Mouse (Mus musculus) cerebellum, postnatal 10 days (tissue): ENCODE measurements around the gene Fbrs.
A peak's percentile ranks its signal among the peaks of the same experiment; 100 is the strongest.
"Not testable (repeated sequence)": the region's sequence is repeated elsewhere in the genome, so short reads cannot be mapped to it uniquely, and the experiment has no call there.

Experiments
- DNase-seq, 2 experiments: peaks; one replicate each; pipeline ENCODE4 v3.0.0; 2021; ENCODE audit warnings: mixed read lengths in 2 of 2

Fbrs gene

DNA sequence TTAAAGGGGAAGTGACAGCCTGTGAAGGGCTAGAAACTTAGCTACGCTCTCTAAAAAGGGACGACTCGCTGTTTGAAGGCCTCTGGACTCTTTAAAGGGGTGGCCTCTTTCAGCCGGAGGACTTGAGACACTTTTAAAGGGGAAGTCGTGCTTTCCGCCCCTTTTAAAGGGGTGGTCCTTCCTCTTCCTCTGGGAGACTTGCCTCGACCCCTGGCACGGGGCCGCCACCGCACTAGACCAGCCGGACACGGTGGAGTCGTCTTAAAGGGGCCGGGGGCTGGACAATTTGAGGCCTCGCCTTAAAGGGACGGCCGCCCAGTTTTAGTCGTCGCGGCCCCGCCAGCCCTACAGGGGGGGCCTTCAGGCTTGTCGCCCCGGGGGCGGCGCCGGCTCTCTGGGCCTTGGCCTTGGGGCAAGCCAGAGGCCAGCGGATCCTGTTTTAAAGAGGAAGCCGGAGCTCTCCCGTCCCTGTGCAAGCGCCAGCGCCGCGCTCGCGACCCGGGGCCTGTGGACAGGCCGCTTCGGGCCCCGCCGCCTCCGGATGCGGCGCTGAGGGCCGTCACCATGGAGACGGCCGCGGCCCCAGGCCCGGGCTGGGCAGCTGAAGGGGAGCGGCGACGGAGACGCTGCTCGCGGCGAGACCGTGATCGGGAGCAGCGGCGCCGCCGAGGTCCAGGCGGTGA is at the start of gene Fbrs:
TSS of gene Fbrs (plus strand) at position 565 of the 683 bp plus-strand sequence.
- DNase-seq, result peak; percentile 99 to 100

DNA sequence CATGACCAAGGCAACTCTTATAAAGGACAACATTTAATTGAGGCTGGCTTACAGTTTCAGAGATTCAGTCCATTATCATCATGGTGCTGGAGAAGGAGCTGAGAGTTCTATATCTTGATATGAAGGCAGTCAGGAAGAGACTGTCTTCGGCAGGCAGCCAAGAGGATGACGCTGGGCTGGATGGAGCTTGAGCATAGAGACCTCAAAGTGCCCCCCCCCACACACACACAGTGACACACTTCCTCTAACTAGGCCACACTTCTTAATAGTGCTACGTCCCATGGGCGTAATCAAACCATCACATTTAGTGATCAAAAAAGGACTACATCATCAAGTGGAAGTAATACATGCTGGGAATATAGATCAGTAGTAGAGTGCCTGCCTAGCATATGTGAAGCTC is 43.8 kb upstream of the Fbrs start:
- DNase-seq, result no peak

DNA sequence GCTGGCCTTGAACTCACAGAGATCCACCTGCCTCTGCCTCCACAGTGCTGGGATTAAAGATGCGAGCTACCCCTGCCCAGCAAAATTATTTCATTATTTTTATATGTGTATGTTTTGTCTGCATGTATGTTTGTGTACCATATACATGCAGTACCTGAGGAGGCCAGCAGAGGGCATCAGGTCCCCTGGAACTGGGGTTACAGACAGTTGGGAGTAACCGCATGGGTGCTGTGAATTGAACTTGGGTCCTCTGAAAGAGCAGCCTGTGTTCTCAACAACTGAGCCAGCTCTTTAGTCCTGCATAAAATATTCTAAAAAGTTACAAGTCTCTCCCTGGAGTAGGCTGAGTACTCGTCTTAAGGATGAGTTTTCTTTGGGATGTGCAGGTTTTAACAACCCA is 41.3 kb upstream of the Fbrs start:
- DNase-seq, result peak in 1 of 2 experiments; percentile 41

DNA sequence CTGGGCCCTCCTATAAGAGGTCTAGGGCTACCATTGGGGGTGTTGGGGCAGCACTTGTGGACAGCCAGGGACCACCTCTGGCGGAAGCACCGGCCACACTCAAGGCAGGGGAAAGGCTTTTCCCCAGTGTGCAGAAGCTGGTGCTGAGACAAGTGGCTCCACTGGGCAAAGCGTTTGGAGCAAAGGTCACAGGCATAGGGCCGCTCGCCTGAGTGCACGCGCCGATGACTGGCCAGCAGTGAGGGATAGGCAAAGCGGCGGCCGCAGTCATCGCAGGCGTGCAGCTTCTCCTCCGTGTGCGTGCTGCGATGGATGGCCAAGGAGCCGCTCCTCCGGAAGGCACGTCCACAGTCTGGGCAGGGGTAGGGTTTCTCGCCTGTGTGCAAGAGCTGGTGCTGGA is 35.0 kb upstream of the Fbrs start:
- no peak for DNase-seq

DNA sequence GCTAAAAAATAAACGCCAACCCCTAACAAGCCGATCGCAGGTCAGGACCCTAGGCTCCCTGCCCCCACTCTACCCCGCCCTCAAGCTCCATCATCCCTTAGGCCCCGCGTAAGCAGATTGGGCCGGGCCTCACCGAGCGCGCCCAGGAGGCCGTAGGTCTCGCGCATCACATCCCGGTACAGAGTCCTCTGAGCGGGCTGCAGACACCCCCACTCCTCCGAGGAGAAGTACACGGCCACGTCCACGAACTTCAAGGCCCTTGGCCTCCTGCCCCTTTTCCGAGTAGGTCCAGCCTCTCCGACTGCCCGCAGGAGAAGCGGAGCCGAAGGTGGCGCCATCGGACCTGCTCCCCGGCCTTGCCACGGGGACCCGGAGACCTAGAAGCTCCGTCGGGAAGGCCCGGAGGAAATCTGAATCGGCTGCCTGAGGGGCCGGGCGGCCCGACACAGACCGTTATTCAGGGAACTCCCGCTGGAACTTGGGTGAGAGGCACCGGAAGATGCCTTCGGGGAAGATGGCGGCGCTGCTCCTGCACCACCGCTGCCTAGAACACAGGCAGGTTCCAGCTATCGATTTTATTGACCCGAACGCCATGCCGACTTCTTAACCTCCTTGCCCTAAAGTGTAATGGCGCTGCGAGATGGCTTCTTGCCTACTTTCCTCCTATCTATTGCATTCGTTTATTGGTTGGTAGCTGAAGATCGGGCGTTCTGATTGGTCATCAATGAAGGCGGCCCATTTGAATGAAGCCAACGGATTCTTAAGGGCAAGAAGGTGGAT is 30.3 kb upstream of the Fbrs start, which contains the start of gene Zfp689:
TSS of gene Zfp689 (minus strand) at position 638 of the 780 bp plus-strand sequence.
- peak; percentile 96 to 97 for DNase-seq

DNA sequence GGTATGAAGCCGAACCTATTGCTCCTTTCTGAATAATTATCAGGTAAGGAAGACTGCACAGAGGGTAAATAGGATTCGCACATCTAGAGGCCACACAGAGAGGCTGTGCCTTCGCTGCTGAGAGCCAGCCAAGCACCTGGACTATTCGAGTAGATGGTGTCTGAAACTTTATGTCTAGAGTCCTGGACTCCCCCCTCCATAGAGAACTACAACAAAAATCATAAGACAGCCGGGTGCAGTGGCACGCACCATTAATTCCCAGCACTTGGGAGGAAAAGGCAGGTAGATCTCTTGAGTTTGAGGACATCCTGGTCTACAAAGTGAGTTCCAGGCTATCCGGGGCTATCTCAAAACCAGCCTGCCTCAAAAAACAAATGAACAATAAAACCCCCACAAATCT is 29.0 kb upstream of the Fbrs start:
- no peak for DNase-seq

DNA sequence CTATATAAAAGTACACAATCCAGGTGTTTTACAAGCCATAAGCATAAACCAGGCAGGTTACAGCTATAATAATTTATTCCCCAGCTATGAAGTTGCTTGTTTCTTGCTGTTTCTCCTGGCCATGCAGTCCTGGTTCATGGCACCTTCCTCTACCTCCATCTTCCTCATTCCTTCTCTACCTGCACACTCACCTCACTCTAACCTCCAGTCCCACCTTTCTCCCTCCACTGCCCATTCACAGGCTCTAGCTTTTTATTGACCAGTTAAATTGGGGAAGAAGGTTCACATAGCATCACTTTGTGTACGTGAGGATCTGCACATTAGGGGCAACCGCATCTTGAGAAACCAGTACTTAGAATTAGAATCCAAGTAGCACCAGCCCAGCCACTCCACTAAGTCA is 25.9 kb upstream of the Fbrs start:
- DNase-seq, result no peak

DNA sequence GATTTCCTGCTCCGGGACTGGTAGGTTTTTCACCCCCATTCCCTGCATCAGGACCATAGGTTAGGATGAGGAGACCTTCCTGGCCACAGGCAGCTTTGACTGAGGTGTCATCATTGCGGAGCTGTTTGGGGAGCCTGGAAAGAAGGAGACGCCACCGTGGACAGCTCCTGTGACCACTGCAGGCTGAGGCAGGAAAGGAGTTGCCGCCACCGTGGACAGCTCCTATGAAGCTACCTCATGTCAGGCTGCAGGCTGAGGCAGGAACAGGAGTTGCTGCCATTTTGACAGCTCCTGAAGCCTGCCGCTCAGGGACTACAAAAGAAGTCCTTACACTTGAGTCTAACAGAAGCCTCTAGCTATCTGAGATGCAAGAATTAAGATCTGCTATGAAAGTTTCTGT is 24.1 kb upstream of the Fbrs start:
- no peak for DNase-seq

DNA sequence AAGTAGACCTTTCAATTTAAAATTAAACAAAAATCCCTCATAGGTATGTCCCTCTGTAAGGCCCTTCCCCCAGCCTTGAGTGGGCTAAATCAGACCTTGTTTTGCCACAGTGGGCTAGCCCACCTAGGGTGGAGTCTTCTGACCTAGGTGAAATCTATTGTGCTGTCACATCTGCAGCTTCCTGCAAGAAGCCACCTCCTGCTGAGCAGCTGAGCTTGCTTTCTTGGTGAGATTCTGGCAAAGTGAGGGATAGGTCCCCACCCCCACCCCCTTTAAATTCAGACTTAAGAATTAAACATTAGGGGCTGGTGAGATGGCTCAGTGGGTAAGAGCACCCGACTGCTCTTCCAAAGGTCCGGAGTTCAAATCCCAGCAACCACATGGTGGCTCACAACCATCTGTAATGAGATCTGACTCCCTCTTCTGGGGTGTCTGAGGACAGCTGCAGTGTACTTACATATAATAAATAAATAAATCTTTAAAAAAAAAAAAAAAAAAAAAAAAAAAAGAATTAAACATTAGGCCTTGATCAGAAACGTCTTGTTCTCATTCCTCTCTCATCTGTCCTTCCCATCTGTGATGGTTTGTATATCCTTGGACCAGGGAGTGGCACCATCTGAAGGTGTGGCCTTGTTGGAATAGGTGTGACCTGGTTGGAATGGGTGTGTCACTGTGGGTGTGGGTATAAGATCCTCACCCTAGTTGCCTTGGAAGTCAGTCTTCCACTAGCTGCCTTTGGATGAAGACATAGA is 20.5 kb upstream of the Fbrs start:
- DNase-seq, result not testable (repeated sequence)

DNA sequence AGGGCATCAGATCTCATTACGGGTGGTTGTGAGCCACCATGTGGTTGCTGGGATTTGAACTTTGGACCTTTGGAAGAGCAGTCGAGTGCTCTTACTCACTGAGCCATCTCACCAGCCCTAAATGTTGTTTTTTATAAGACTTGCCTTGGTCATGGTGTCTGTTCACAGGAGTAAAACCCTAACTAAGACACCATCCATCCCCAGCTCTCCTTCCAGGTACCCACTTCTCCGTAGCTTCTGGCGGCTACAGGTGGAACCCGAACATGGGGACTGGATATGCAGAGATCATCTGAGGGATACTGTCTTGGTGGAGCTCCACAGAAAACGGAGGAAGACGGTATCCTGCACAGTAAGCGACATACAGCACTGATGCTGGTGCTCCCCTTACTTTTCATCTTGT is 19.7 kb upstream of the Fbrs start, which contains the start of gene Prr14:
TSS of gene Prr14 (plus strand) at position 301 of the 400 bp plus-strand sequence.
- not testable (repeated sequence) for DNase-seq

DNA sequence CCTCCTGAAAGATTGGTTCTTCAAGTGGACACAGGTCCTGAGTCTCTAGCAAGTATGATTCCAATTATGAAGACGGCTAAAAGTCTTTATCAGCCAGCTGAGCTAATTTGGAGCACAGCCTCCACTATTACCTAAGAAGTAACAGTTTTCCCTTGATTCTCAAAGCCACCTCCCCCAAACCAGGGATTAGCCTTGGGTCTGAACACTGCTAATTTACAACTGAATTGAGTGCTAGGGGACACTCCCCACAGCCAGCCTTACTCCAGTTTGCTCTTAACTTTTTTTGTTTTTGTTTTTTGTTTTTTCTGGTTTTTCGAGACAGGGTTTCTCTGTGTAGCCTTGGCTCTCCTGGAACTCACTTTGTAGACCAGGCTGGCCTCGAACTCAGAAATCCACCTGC is 13.8 kb upstream of the Fbrs start:
- DNase-seq, result no peak

DNA sequence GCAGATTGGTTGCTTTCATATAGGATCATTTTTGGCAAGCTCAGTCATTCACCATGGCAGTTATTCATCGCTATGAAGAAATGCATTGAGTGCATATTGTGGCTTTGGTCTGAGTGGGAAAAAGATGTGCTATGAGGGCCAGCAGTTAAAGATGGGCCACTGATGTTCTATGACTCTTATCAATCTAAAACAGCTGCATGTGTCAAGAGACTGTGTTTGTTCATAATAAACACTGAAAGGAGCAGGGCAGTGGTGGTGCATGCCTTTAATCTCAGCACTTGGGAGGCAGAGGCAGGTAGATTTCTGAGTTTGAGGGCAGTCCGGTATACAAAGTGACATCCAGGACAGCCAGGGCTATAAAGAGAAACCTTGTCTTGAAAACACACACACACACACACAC is 13.3 kb upstream of the Fbrs start:
- DNase-seq, result not testable (repeated sequence)

DNA sequence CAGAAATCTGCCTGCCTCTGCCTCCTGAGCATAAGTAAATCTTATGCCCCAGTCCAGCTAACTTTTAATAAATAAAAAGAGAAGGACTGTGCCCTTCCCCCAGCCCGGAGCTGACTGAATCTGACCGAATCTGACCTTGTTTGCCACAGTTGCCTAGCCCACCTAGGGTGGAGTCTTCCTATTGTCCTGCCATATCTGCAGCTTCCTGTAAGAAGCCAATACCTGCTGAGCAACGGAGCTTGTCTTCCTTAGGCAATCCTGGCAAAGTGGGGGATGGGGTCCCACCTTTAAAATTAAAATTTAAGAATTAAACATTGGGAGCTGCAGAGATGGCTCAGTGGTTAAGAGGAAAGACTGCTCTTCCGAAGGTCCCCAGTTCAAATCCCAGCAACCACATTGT is 12.4 kb upstream of the Fbrs start:
- no peak for DNase-seq

DNA sequence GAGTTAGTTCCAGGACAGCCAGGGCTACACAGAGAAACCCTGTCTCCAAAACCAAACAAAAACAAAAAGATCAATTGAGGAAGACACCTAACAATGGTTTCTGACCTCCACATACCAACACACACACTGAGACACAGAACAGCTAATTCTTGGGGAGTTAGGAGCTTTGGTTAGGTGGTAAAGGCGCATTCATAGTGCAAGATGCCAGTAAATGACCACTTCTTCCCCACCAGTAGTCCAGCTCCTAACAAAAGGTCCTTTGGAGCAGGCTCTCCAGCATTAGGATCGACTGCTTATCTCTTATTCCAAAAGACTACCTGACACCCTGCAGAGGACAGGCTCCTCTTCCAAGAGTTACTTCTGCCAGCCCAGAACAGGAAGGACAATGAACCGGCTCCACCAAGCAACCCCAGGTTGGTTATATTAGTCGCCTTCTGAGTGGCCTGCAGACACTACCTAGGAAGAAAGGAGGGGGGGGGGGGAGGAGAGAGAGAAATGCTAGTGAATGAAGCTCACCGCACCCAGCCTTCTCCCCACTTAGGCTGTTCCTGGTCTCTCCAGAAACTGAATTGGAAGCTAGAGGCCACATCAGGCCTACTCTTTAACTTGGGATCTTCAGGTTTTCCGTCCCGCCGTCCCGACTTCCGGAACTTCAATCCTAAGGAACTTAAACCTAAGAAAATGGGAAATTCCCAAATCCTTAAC is 8.8 kb upstream of the Fbrs start:
- DNase-seq, result peak; percentile 48 to 66

DNA sequence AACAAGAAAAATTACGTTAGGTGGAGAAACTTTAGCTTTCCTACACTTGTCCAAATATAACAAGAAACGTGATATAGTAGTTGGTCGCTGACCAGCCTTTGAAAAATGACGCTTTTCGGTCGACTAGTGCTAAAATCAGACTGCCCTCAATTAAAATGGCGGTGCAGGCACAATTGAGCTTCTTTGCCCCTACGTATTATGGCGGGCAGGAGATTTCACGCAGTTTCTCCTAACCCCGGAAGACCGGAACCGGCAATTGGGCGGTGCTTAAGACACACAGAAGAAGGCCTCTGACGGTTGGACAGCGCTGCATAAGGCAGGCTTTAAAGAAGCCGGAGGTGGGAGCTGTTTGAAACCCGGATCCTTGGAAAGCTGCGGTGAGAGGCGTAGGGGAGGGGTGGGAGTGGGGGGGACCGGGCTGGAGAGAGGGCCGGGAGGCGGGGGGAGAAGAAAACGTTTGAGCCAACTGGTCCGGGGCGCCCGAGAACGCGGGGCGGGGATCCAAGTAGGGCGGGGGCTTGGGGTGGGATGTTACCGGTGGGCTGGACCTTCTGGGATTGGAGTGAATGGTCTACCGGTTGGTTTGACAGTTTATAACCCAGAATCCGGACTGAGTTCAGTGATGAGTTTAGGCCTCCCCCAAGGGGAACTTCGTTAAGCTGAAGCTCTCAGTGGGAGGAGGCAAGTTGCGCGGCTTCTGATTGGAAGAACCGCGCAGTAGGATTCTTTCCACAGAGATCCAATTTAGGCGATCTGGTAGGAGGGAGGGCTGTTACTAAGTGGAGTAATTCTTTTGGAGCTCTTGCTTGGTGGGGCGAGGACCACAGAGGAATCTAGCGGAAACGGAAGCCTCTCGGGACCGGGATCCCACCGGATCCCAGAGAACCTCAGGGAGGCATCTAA is 8.0 kb upstream of the Fbrs start:
- peak; percentile 96 to 97 for DNase-seq

DNA sequence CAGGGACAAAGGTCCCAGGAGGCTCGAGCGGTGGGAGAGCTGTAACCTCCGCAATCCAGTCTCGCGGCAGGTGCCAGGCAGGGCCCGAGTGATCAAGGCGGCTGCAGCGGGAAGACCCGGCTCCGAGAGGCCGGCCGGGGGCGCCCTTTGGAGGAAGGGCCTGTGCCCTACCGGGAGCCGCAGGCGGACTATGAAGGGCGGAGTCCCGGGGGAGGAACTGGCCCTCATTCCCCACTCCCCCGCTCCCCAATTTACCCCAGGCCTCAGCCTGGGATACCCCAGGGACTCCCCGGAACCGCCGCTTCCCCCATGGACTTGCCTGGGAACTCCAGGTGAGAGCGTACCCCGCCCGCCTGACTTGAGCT is 7.4 kb upstream of the Fbrs start:
- peak; percentile 75 to 79 for DNase-seq

DNA sequence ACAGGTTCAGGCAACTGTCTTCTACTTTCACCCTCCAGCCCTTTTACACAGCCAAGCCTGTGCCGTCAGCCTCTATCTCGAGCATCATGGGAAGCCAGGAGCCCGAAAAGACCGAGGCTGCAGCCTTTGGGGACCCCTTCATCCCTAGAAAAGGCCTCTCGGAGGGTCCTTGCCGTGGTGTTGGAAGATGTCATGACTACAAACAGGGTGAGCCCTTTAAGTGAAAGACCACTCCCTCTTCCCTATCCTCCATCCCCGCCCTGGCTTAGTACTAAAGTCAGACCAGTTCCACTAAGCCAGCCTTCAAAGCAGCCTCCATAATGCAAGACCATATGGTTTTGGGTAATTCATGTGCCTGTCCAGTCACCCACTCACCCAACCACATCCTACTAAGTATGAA is 6.9 kb upstream of the Fbrs start:
- DNase-seq, result peak; percentile 37 to 60

DNA sequence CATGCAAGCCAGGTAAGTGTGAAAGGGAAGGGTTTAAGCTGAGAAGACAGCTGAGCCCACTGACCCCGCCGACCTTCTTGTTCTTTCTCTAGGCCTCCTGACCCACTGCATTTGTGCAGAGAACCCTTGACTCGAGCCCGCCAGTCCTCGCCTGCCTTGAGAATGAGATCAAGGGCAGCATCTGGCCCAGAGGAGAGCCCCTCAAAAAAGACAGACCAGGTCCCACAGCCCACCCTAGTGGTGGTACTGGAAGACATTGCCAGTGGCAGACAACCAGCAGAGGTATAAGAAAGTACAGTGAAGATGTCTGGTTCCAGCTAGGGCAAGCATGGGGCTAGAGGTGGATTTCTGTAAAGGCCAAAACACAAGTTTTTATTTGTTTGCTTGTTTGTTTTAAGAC is 5.3 kb upstream of the Fbrs start:
- peak; percentile 34 to 56 for DNase-seq

DNA sequence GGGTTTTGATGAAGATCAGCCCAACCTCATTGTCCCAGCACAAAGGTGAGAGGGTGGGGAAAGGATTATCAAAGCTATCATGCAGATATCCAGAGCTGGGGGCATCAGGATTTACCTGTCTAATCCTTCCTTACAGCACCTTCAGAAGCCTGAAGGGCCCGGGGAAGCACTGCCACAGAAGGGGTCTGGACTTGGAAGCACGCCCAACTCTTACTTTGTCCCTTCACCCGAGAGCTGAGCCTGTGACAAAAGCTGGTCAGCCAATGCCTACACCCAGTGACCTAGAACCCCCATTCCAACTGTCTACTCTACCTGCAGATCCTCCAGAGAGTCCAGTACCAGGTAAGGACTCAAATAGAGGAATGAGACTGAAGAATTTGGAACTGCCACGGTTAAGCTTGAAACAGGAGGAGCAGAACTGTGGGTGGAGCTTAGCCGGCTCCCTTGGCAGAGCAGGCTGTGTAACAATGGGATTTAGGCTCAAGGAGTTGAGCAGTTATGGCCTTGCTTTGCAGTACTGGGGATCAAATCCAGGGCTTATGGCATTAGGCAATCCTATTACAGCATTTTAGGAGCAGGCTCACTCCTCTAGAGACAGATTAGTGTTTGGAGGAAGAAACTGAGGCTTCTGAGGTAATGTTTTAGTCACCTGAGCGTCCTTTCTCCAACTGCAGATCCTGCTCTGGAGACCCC is 4.5 kb upstream of the Fbrs start:
- DNase-seq, result peak in 1 of 2 experiments; percentile 28

DNA sequence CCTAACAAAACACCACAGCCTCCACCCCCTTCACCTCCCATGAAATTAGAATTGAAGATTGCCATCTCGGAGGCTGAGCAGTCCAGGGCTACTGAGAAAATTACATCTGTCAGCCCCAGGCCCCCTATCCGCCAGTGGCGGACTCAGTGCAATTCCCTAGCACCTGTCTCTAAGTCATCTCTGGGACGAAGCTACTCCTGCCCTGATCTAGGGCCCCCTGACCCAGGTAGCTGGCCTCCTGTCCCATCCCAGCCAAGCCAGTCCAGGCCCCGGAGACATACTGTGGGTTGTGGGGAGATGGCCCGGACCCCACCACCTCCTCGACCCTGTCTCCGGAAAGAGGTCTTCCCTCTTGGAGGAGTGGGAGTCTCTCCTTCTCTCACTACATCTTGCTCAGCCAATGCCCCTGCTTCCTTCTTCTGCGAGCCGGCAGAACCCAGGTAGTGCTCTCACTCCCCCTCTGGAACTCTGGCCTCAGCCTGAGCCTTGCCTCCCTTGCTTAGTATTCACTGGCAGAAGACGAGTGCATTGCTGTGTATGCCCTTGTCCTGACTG is 3.7 kb upstream of the Fbrs start:
- no peak for DNase-seq

DNA sequence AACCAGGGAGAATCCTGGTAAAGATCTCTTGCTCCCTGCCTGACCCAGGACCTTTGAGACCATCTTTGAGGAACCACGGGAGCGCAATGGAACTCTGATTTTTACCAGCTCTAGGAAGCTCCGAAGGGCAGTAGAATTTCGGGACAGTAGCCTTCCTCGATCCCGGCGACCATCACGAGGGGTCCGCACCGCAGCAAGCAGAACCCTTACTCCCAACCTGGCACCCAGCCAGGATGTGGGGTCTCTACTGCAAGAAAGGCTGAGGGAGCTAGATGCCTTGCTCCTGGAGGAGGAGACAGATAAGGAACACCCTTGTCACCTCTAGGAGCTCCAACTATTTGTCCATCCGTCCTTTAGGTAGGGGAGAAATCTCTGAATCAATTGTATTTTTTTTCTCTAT is 2.7 kb upstream of the Fbrs start:
- DNase-seq, result peak; percentile 52 to 55
